Mouse (Mus musculus) liver, adult 2 months (tissue): ENCODE measurements around the gene Acsm4.

ENCODE experiments used
- CTCF ChIP-seq: fragments of 200-500 bp; IDR thresholded peaks from 2 replicates; pipeline ENCODE4 v1.5.1; 2011; ENCODE audit warnings: low read depth, low read length, control low read depth
- POLR2A ChIP-seq: fragments of 200-500 bp; IDR thresholded peaks from 2 replicates; pipeline ENCODE4 v1.6.1; 2011; ENCODE audit warnings: low read length, control low read depth; ENCODE audit not compliant: insufficient read depth; ENCODE audit errors: extremely low read depth

- TF ChIP-seq POLR2A = no peak
- no peak for TF ChIP-seq CTCF
Measured at GRCm38 (mm10) chr7:119749942-119750341, 60.1 kb downstream of the Acsm4 start.
